Comparison of ENCODE assay signal across 30 mouse cellular contexts in genomic region chr4:130754776-130755175, GRCm38 (mm10). TPM values are rescaled to one million over a fixed set of nuclear protein-coding genes. Genes with fewer than 3 reads are reported as not detected.
DNase-seq lines count a peak whose midpoint lies in the region; ATAC-seq and TF ChIP-seq lines count a peak whose summit lies in the region.
"Had no signal": no experiment of that assay in that cellular context is flagged by ENCODE, and none has a peak within 500 bp of the region (broad histone marks: within the 10 kb centered on the region; RNA-seq: fewer than 3 reads in every experiment).

No protein-coding gene starts in this region.

- peak overlapping the region; percentile 81 for H3K27ac ChIP-seq in heart, embryonic 13.5 days (replicated peaks)
- H3K27ac ChIP-seq in heart, embryonic 12.5 days (ENCODE audit: poor library complexity, severe bottlenecking), result no peak overlapping the region
- H3K27ac ChIP-seq in left cerebral cortex, adult 2 months, result peak overlapping the region; percentile 42; the same call in 1 of the 2 replicates
- H3K27ac ChIP-seq: embryonic facial prominence, embryonic 13.5 days; kidney, embryonic 15.5 days; limb, embryonic 10.5 days; limb, embryonic 15.5 days; liver, embryonic 15.5 days; neural tube, embryonic 12.5 days; stomach, postnatal 0 days had no signal

- no peak overlapping the region for H3K4me2 ChIP-seq in heart, embryonic 13.5 days
- H3K4me2 ChIP-seq in heart, embryonic 12.5 days, result no peak overlapping the region
- H3K4me2 ChIP-seq: embryonic facial prominence, embryonic 13.5 days; kidney, embryonic 15.5 days; limb, embryonic 15.5 days; liver, embryonic 15.5 days; lung, embryonic 14.5 days; midbrain, embryonic 11.5 days; neural tube, embryonic 12.5 days had no signal

- WGBS in heart, embryonic 13.5 days, result 77% methylated on average over 2 of the region's 2 CpGs
- 86% methylated on average over 2 of the region's 2 CpGs for WGBS in heart, embryonic 12.5 days

- H3K9ac ChIP-seq in heart, embryonic 13.5 days, result no peak overlapping the region
- no peak overlapping the region for H3K9ac ChIP-seq in heart, embryonic 12.5 days
- H3K9ac ChIP-seq: embryonic facial prominence, embryonic 13.5 days; kidney, embryonic 15.5 days; limb, embryonic 15.5 days; liver, embryonic 15.5 days; lung, embryonic 14.5 days; neural tube, embryonic 12.5 days had no signal

- intact Hi-C loops in left cerebral cortex, adult 2 months (cut with DNase I), result no loop called here

- TF ChIP-seq CTCF in left cerebral cortex, adult 2 months (IDR thresholded peaks at IDR 0.05), result no peak

- H3K4me1 ChIP-seq in heart, embryonic 13.5 days, result peaks cover 77% of the 10 kb centered on the region
- peaks cover 61% of the 10 kb centered on the region for H3K4me1 ChIP-seq in heart, embryonic 12.5 days (replicated peaks)
- H3K4me1 ChIP-seq: embryonic facial prominence, embryonic 13.5 days; kidney, embryonic 15.5 days; limb, embryonic 10.5 days; limb, embryonic 15.5 days; liver, embryonic 15.5 days; neural tube, embryonic 12.5 days had no signal

- no peaks in the 10 kb centered on the region for H3K9me3 ChIP-seq in heart, embryonic 13.5 days
- H3K9me3 ChIP-seq in heart, embryonic 12.5 days (replicated peaks), result no peaks in the 10 kb centered on the region
- H3K9me3 ChIP-seq: embryonic facial prominence, embryonic 13.5 days; kidney, embryonic 15.5 days; limb, embryonic 10.5 days; limb, embryonic 15.5 days; liver, embryonic 15.5 days; neural tube, embryonic 12.5 days had no signal

- no peaks in the 10 kb centered on the region for H3K27me3 ChIP-seq in heart, embryonic 13.5 days (replicated peaks)
- no peaks in the 10 kb centered on the region for H3K27me3 ChIP-seq in heart, embryonic 12.5 days (replicated peaks)
- H3K27me3 ChIP-seq: embryonic facial prominence, embryonic 13.5 days; kidney, embryonic 15.5 days; limb, embryonic 15.5 days; liver, embryonic 15.5 days; neural tube, embryonic 12.5 days had no signal

- no peak overlapping the region for H3K4me3 ChIP-seq in heart, embryonic 13.5 days
- H3K4me3 ChIP-seq in heart, embryonic 12.5 days, result no peak overlapping the region
- H3K4me3 ChIP-seq in left cerebral cortex, adult 2 months, result no peak overlapping the region
- H3K4me3 ChIP-seq: embryonic facial prominence, embryonic 13.5 days; kidney, embryonic 15.5 days; limb, embryonic 10.5 days; limb, embryonic 15.5 days; liver, embryonic 15.5 days; myocyte; neural tube, embryonic 12.5 days had no signal

- peaks cover 92% of the 10 kb centered on the region for H3K36me3 ChIP-seq in heart, embryonic 13.5 days
- peaks cover 76% of the 10 kb centered on the region for H3K36me3 ChIP-seq in heart, embryonic 12.5 days

- DNase-seq in left cerebral cortex, adult 2 months (ENCODE audit: extremely low spot score in 1 of 2, low spot score in 2 of 2), result no peak
- no peak for DNase-seq in left cerebral cortex, adult 11 months (ENCODE audit: low spot score)
- DNase-seq in brain, adult 2 months (ENCODE audit: low read depth, low spot score), result peak; percentile 72
- peak; percentile 83 for DNase-seq in gonadal fat pad, adult 2 months (ENCODE audit: low read depth)
- no peak for DNase-seq in thymus, postnatal 4 days
- DNase-seq: adrenal gland, postnatal 10 days; B cell, adult 2 months; cerebellum, adult 11-12 months; cerebellum, adult 9-11 months; heart, postnatal 10 days; kidney, adult 18-20 months; kidney, postnatal 25 days; lung, embryonic 14.5 days; lung, postnatal 36 days; right cerebral cortex, postnatal 4 days; thymus, adult 2 months; thymus, postnatal 36 days had no signal

- ATAC-seq in heart, embryonic 13.5 days (ENCODE audit: extremely low read depth, insufficient number of reproducible peaks, low FRiP score, low TSS enrichment), result no peak
- ATAC-seq in heart, embryonic 12.5 days (ENCODE audit: insufficient number of reproducible peaks, low FRiP score), result no peak
- ATAC-seq: hindbrain, embryonic 16.5 days; midbrain, embryonic 16.5 days had no signal

RNA-seq across cellular contexts. Expression of gene Sdc3, which starts 37.6 kb away (rescaled TPM):
- polyA plus RNA-seq in heart, embryonic 13.5 days (2015; fragmentation: Nextera tagmentation; extraction: Ambion mirVana), result 21.7 and 23.9 TPM in 2 replicates
- polyA plus RNA-seq in heart, embryonic 12.5 days (2016; fragmentation: Nextera tagmentation; extraction: Ambion mirVana), result 35.9 and 38.7 TPM in 2 replicates
- total RNA-seq in left cerebral cortex, adult 2 months (2021), result 100 to 1,000 TPM; 136 to 167 TPM
- 36.9 and 39.0 TPM in 2 replicates for polyA plus RNA-seq in gonadal fat pad, adult 2 months (2012; rRNA removed)

Comparison
In these comparisons a context has a peak if more than half of its experiments do, and no peak if none do; other contexts are left out.
1. DNase-seq: peak in brain, adult 2 months (single experiment) and gonadal fat pad, adult 2 months (single experiment); none in left cerebral cortex, adult 2 months (0 of 2), left cerebral cortex, adult 11 months (single experiment) and thymus, postnatal 4 days (single experiment).